Mouse (Mus musculus) kidney, adult 11 months (tissue): ENCODE results near the gene Ece1.
"Not testable (repeated sequence)": the region's sequence is repeated elsewhere in the genome, so short reads cannot be mapped to it uniquely, and the experiment has no call there.

ENCODE experiments used
- DNase-seq: peaks from one replicate; pipeline ENCODE4 v3.0.0; 2022

Gene Ece1

DNA sequence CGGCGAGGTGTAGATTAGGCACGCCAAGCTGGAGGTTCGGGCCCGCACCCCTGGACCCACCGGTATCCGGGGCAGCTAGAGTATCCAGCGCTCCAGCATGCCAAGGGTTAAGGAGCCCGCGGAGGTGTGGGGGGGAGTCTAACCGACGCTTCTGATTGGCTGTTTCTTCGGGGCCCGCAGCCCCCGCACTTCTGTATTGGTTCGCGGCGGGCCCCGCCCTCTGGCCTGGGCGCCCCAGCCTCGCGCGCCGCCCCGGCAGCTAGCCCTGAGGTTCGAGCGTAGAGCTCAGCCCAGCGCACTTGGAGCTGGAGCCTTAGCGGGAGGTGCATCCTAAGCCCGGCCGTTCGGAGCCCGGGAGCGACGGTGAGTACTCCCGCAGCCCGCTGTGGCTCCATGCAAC is at the start of gene Ece1:
Gene Ece1, plus strand, starts transcription at position 219 of the 400 bp plus-strand sequence.
- DNase-seq, result peak; percentile 93

DNA sequence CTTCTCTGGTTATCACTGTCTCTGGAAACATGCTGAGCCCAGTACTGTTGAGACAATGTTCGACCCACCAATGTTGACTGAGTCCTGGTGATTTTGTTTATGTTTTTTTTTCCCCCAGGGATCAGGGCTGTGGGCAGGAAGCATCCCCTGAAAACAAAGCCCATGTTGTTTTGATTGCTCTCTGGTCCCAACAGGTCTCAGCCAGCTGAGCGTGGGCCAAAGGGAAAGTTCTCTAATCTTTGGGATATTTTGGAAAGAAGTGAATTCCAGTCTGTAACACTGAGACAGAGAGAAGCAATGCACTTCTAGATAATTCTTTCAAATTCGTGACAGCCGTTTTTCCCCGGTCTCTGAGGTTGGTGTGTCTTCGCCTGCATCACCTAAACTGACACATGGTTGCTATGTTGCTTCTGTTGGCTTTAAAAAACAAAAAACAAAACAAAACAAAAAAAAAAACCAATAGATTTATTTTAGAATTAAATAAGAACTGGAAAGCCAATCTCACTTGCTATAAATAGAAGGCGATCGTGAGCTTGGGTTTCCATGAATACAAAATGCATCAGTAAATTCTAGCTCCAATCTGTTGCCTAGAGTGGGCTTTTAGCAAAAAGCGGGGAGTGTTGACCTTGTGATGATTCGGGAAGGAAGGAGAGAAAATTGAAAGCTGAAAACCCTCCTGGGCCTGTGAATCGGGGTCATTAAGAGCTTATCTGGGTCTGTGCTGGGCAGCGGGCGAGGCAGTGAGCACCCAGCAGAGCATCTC is 48.9 kb upstream of the Ece1 start:
- no peak for DNase-seq

DNA sequence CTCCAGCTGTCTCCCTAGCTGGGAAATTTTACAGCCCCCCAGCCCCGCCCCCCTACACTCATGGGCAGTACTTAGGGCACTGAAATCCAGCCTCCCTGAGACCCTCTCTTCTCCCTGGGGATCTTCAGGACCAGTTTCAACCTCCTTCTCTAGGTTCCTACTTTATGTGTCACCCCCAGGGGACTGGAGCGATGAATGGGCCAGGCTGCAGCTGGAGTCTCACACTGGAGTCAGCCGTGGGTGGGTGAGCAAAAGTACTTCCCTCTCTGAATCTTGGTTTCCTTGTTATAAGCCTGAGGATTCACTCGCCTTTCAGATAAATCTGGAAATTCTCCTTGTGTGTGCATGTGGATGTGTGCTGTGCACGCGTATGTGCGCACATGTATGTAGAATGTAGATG is 47.9 kb upstream of the Ece1 start:
- no peak for DNase-seq

DNA sequence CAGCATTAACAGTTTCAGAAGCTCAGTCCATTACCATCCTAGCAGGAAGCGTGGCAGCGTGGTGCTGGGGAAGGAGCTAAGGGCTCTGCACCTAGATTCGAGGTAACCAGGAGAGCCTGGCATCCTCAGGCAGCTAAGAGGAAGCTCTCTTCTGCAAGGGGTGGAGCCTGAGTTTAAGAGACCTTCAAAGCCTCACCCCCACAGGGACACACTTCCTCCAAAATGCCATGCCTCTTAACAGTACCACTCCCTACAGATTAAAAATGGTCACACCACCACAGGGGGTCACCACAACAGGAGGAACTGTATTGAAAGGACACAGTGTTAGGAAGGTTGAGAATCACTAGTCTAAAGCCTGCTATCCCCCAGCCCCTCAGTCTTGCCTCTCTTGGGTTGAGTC is 46.6 kb upstream of the Ece1 start:
- DNase-seq, result no peak

DNA sequence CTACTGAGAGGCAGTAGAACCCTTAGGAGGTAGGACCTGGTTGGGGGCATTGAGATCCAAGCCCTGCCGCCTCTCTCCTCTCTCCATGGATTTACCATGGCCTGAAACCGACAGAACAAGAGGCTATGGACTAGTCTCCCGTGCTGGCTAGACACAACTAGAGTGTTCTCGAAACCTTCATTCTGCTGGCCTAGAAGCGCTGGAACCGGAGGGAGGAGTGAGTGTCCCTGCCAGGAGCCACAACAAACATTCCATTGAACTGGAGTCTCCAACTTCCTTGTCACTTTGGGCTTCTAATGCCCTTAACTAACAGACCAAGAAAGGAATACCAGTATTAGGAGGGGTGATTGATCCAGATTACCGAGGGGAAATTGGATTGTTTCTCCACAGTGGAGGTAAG is 45.8 kb upstream of the Ece1 start:
- no peak for DNase-seq

DNA sequence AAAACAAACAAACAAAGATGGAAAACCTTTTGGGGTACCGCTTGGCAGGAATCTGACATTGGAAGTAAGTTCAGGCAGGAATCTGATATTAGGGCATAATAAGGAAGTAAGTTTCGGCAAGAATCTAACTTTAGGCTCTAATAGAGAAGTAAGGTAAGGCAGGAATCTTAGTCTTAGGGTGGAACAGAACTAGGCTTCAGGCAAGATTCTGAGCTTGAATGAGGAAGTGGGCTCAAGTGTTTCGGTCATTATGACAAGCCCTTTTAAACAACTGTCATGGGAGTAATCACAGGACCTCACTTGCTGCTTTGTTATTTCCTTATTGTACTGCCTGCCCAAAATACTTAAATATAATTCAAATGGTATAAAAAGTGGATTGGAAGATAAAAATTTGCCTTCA is 43.7 kb upstream of the Ece1 start:
- no peak for DNase-seq

DNA sequence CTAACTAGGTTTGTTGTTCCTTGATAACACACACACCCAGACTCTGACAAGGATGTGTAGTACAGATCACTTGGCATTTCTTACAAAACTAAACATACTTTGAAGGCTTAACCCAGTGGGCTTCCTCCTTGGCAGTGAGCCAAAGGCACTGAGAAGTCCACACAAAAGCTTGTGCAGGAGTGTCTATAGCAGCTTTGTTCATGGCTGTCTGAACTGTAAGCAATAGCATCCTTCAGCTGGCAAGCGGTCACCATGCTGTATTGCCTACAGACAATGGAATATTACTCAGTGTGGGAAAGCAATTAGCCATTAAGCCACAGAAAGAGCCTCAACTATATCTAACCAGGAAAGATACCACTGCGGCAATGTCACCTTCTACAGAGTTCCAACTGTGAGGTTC is 42.5 kb upstream of the Ece1 start:
- no peak for DNase-seq

DNA sequence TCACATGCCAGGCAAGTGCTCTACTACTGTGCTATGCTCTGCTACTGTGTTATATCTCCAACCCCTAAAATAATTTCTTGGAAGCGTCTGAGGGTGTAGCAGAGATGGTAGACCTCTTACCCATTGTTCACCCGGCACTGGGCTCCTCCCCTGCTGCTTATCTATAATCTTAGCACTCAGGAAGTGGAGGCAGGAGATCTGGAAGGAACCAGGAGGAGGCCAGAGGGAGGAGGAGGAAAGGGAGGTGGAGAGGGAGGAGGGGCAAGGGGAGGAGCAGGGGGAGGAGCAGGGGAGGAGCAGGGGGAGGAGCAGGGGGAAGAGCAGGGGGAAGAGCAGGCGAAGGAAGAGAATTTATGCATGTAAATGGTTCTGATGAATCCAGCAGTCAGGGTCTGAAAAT is 41.3 kb upstream of the Ece1 start:
- DNase-seq, result no peak

DNA sequence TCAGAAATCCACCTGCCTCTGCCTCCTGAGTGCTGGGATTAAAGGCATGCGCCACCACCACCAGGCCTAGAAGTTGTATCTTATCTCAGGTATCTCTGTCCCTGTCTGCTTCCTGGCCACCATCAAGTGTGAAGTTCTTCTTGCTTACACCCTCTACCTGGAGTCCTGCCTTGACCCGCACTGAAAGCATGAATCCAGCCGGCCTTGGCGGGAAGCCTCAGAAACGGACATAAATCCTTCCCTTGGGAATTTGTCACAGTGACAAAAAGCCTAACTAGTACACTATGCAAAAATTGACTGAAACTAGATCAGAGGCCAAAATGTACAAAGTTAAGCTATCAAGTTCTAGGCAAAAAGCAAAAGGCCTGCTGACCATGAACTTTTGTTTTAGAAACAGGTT is 39.5 kb upstream of the Ece1 start:
- DNase-seq, result no peak

DNA sequence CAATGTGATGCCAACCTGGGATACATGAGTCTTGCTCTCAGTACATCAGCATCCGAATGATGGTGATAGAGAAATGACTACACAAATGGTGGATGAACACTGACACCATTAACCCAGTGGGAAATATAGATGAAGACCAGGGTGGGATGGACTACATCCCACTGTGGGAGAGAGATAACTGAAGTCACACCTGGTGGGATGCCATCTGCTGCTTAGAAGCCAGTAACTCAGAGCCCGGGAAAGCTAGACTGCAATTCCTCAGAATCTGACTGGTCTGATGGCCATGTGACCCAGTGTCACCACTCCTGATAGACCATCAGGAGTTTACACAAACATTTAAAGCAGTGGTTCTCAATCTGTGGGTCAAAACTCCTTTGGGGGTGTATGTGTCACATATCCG is 38.5 kb upstream of the Ece1 start:
- DNase-seq, result no peak

DNA sequence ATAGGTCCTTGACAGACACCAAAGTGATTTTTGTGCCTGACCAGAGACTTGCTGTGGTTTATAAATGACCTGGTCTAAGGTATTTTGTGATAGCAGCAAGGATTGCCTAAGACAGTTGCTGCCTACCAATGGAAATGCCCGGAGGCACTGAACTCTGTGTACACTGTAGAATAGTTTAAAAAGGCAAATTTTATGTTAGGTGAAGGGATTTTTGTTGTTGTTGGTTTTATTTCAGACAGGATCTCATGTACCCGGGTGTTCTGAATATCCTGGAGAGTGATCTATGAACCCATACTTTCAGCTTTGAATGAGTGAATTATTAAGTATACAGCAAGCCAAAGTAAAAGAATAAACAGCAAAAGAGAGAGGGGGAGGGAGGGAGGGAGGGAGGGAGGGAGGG is 37.2 kb upstream of the Ece1 start:
- no peak for DNase-seq

DNA sequence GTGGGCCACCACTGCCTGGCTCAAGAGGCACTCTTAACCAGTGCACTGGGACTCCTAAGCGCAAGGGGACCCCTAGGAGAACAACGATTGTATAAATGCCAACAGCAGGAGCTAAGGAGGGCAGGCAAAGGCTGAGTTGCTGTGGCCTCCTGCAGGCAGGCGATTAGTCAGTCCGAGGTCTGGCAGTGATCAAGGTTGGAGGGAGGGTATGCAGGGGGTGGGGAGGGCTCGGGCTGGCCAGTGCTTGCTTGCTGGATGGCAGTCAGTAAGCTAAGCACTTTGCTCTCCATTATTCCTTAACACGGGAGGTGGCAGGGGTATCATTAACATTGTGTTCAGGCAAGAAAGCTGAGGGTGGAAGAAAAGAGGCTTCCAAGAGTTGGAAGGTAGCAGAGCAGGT is 31.7 kb upstream of the Ece1 start:
- no peak for DNase-seq

DNA sequence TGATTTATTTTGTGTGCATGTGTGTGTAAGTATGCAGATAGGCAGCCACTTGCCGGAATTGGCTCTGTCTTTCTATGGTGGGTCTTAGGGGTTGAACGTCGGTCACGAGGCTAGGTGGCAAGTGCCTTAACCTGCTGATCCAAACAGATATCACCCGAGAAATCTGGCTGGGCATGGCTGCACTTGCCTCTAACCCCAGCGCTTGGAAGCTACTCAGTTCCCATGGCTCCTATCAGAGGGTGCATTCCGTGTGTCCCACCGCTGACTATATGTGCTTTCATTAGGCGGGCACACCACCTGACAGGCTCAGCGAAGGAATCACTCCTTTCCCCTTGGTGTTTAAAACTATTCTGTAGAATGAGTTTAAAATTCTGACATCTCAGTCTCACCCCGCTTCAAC is 30.4 kb upstream of the Ece1 start:
- DNase-seq, result no peak

DNA sequence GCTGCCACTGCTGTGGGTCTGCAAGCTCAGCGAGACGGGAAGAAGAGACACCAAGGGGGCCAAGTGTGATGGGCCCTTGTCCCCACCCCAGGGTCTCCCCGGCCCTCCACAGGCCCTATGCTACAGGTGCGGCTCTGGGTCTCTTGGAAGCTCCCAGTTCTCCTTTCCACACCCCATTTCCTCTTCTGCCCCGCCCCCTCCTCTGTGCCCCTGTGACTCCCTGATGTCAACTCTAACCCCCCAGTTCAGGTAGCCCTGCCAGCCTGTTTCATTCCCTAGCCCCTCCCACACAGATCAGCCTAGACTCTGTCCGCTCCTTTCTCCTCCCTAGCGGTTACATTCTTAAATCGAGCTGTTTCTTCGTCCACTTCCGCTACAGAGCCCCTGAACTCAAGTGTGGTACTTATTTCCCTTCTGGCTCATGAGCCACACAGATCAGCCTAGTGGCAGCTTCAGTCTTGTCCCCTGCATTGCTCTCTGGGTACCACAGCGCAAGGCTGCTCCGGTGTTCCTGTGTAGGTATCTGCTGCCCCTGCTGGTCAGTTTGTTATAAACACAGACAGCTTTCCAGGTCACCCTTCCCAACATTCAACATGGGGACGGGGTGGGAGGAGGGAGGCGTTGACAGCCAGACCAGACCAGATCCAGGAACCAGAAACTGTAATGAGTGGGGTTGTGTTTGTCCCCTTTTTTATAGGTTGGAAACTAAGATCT is 26.3 kb upstream of the Ece1 start:
- DNase-seq, result peak; percentile 83

DNA sequence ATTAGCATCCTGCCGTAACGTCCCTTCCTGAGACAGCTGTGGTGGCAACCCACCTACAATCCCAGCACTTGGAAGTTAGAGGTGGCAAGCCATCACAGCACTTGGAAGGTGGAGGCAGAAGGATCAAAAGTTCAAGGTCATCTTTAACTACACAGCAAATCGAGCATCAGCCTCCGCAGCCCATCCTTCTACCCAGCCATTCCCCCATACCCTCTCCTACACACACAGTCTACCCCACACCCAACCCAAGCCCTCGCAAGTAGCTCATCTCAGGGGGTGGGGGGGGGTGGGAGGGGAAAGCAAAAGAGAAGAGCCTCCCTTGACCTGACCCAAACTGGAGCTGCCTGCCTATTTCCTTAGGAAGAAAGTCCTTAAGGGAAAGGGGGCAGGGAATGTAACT is 25.3 kb upstream of the Ece1 start:
- no peak for DNase-seq

DNA sequence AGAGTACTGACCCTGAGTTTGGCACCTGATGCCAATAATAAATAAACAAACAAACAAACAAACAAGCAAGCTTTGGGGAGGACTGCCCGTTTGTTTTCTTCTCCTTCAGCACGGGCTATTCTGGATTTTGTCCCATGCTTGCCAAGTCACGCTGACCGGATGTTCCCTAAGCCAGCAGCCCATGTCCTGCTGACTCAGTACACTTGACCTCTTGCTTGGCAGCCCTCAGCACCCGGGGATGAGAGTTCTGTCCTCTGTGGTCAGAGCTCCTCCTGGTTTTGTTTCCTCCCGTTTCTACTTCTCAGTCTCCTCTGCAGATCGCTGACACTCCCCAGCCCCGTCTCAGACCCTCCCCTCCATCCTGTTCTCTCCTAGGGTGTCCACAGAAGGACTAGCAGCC is 24.2 kb upstream of the Ece1 start:
- peak; percentile 85 for DNase-seq

DNA sequence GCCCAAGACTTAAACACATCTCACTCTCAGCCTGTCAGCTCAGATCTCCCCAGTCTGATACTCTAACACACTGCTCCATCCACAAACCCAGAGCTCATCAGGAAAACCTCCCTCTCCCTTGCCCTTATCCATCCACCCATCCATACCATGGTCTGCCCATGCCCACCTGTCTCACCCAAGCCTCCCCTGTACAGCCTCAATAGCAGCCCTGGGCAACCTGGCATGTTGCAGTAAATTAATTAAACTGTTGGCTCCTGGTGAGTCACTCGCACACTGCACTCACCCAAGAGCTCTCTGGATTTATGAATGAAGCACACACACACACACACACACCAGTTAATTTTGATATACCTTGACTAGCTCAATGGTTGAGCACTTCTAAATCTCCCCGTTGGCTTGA is 23.2 kb upstream of the Ece1 start:
- DNase-seq, result no peak

DNA sequence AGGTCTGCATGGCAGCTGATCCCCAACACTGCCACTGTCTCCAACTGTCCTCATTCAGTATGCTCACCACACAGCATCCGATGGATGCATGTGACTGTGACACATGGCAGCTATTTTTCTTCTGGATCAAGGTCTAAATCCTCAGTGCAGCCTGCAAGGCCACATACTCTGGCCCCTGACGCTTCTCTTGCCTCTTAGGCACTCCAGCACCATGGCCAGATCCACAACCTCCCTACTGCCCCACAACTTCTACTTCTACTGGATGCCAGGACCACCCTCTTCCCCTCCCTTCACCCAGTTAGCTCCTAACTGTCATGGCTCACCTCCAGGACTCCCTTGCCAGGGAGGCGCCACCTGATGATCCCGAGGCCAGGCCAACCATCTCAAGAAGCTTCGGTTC is 22.6 kb upstream of the Ece1 start:
- DNase-seq, result no peak

DNA sequence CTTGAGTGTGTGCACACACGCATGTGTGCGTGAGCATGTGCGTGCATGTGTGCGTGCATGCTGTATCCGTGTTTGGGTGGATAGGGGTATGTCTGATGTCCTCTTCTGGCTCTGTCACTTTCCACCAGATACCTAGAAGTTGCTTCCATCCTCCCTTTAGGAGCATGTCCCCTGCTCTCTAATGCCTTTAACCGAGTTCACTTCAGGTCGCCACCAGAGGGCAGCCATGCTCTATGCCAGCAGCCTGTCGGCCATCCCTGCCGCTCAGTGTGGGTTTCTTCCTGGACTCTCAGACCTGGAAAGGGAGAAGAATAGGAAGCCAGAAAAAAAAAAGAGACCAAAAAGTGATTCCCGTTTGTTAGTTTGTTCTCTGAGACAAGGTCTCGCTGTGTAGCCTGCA is 17.4 kb upstream of the Ece1 start:
- no peak for DNase-seq

DNA sequence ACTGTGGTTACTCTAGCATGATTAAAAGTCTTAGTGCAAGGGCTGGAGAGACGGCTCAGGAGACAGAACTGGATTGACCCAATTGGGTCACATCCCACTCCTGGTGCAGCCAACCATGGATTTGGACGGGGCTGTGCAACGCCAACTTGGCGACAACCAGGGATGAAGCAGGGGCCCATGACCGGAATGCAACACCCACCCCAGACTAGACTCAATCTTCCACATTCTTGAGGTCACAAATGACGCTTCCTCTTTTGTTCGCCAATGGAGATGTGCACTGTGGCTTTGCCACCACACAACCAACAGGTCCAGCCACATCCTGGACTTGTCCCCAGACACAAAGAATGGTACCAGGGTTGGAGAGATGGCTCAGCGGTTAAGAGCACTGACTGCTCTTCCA is 14.4 kb upstream of the Ece1 start:
- not testable (repeated sequence) for DNase-seq

DNA sequence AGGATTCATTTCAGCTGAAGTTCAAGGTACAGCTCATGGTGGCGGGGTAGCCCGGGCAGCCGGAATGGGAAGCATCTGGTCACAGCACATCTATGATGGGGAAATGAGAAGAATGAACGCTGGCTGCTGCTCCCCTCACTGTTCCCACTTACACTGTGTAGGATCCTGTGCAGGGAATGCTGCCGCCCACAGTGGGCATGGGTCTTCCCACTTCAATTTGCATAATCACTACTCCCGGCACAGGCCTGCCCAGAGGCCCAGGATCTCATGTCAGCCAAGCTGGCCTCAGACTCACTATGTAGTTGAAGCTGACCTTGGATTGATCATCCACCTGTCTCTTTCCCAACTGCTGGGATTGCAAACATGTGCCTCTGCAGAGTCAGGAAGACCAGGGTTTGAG is 11.9 kb upstream of the Ece1 start:
- DNase-seq, result no peak

DNA sequence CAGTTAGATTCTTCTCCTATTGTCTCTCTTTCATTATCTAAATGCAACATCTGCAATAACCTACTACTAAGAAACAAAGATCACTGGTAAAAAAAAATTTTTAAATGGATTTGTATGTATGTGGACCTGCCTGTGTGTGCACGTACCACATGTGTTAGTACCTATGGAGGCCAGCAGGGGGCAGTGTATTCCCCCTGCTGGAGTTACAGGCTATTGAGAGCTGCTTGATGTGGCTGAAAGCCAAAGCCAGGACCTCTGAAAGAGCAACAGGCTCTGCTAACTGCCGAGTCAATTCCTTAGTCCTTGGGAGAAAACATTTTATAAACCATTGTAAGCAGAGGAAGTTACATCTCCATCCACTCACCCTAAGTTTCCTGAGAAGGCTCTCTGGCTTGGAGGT is 10.6 kb upstream of the Ece1 start:
- peak; percentile 65 for DNase-seq

DNA sequence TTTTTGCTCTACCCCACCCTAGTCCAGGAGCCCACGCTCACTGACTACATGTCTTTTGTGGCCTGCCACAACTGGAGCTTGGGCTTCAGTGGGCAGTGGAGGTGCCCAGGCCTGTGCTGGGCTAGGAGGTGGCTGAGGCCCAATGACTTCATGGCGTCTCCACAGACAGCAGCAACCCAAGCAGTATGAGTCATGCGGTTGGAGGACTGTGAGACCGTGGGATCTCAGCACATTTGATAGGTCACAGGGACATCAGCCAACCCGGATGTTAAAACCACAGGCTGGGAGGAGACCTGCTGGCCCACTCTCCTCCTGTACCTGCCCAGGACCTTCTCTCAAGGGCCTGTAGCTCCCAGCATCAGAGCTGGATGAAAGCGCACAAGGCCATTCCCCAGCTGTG is 8.2 kb upstream of the Ece1 start:
- DNase-seq, result no peak

DNA sequence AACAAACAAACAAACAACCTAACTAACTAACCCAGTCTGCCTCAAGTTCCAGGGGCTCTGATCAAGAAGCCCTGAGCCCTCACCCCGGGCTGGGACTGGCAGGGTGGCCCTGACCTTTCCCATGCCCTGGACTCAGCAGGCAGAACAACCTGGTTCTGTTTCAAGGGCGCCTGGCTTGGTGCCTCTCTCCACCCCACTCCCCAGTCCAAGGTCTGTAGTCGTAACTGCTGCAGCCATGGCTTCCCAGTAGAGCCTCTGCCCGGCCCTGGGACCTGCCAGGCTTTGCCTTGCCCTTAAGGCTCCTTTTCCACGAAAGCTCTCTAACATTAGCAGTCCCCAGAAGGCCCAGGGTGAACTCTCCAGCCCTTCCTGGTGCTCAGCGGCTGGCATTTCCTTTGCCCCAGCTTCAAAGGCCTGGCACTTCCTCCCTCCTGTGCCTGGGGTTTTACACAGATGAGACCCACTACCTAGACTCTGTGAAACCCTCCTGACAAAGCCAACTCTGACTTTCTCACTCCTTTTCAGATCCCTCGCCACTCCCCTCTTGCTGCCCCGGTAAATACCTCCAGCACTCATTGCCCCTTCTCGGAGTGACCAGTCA is 6.2 kb upstream of the Ece1 start:
- peak; percentile 87 for DNase-seq

DNA sequence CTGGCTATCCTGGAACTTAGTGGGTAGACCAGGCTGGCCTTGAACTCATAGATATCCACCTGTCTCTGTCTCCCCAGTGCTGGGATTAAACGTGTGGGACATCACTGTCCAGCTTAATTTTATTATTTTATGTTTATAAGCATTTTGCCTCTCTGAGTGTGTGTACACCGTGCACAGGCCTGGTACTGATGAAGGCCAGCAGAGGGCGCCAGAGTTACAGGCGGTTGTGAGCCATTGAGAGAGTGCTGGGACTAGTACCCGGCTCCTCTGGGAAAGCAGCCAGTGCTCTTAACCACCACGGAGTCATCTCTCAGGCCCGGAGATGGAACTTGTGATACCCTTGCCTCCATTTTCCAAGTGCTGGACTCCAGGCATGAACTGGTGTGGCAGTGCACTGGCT is 4.9 kb upstream of the Ece1 start:
- no peak for DNase-seq
